Mouse (Mus musculus) hematopoietic stem cell, adult 5-6 weeks (primary cell): ENCODE data around the gene Ralgps1. TPM values are rescaled to one million over a fixed set of nuclear protein-coding genes. Genes with fewer than 3 reads are reported as not detected.

Experiments
- ATAC-seq, 2 experiments: fragments of 125-278 bp in 1 of 2; replicated peaks in 1 of 2; 2 replicates each; pipeline ENCODE4 v1.8.0; 2016 to 2017; ENCODE audit warnings: inconsistent platforms in 2 of 2, mild to moderate bottlenecking in 2 of 2, moderate number of reproducible peaks in 2 of 2, low read depth in 1 of 2, moderate TSS enrichment in 1 of 2; ENCODE audit not compliant: low FRiP score in 2 of 2, poor library complexity in 2 of 2, severe bottlenecking in 2 of 2, insufficient read depth in 1 of 2, low TSS enrichment in 1 of 2
- total RNA-seq: library from RNA; stranded (forward); fragments of 172-1452, 232-1000 nt; gene quantifications from 2 replicates; pipeline ENCODE4 v1.2.3, GENCODE M21; 2017

Gene Ralgps1
- total RNA-seq, 1 experiment from 2014 or later: 3.8 TPM

DNA sequence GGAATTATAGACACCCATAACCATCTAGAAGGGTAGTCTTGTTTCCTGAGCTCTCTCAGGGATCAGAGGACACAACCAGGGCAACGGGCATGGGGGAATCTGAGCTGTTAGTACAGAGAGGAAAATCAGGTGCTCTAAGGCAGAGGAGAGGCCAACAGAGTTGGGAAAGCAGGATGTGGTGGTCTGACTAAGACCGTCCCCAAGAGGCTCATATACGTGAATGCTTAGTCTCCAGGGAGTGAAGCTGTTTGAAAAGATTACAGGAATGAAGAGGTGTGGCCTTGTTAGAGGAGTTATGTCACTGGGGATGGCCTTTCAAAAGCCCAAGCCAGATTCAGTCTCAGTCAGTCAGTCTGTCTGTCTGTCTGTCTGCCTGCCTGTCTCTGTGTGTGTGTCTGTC, 64.7 kb downstream of the Ralgps1 start:
- no peak for ATAC-seq

DNA sequence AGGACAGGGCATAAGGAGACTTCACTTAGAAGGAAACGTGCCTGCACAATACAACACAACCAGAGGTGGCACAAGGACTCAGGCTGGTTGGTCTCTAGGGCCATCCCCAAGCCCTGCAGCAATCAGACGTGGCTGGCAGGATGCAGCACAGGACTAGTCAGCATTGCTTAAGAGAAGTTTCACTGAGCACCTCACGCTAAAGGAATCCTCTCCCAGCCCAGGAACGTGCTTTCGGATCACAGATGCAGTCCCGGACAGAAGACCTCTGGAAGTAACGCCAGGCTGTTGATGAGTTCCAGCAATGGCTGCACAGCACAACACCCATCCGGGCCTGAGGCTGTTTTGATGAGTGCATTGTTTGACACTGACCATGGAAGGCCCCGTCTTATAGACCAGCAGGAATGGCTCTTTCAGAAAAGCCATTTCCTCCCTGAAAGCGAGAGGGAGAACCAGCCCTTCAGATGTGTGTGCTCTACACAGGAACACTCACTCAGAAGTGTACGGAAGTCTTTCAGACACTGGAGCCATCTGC, 67.8 kb downstream of the Ralgps1 start:
- ATAC-seq: no peak

DNA sequence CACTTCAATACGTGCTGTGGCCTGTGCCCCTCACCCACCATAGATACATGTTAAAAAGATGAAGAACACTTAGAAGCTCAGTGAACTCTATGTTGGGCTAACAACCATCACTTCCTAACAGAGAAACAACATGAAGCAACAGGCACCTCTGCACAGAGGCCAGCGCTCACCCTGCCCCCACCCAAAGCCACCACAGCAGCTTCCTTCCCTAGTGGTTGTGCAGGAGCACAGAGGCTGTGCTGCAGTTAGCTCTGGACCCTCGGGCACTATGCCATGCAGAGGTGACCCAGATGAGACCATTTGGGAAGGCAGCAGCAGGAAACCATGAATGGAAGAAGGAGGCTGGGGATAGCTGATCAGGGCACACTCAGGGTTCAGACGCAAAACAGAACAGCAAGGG, 68.5 kb downstream of the Ralgps1 start:
- ATAC-seq: peak; percentile 82 to 92

DNA sequence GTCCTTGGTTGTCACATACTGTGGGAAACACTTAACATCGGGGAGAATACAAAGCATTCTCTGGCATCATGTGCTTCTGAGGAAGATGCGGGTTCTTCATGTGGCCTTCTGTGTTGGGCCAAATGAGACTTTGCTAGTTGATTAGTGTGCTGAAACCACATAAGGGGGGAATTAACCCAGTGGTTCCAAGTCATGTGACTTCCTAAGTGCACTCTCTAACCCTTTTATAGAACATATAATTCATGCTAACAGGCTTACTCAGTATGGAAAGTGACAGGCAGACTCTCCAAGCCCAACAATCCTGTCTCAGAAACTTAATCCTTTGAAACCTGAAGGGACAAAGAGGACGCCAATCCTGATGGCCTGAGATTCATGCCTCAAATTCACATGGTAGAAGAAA, 68.9 kb downstream of the Ralgps1 start:
- peak in 1 of 2 experiments; percentile 54; a peak in 3 of 4 replicates for ATAC-seq

DNA sequence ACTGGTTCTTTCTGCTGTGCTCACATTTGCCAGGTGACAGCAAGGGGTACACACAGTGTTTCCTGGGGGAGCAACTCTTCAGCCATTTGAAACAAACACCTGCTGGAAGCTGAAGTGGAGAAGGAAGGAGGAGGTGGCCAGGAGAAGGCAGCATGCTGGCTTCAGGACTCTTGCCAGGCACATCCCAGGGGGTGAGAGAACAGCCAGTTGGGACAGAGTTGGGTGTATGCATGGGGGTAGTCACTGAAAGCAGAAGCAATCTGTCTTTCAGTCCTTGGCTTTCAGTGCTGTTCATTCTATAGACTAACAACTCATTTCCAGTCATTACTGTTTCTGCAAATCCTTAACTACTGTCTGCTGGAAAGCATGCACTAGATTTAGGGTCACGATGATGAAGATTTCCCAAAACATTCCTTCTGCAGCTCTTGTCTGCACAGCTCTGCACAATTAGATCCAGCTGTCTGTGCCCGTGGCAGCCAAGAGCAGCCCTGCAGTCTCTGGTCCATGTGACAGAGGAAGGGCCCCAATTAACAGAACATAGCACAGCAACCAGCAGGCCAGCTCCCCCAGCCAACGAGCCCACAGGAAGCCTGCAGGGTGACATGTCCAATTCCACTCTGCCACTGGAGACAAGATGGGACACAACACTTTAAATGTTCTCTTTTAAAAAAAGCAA, 70.8 kb downstream of the Ralgps1 start:
- no peak for ATAC-seq

DNA sequence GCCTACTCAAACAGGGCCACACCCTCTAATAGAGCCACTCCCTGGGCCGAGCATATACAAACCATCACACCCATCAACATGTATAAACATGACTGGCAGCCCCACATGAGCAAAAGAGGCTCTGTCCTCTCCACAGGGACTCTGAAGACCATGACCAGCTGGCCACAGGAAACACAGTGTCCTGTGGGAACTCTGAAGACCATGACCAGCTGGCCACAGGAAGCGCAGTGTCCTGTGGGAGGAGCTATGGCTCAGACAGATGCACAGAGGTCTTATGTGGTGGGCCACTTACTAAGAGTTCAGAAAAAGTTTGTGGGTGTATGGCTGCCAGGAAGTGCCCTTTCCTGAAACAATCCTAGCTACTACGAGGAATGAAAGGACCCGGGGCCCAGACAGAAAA, 72.4 kb downstream of the Ralgps1 start:
- no peak for ATAC-seq

DNA sequence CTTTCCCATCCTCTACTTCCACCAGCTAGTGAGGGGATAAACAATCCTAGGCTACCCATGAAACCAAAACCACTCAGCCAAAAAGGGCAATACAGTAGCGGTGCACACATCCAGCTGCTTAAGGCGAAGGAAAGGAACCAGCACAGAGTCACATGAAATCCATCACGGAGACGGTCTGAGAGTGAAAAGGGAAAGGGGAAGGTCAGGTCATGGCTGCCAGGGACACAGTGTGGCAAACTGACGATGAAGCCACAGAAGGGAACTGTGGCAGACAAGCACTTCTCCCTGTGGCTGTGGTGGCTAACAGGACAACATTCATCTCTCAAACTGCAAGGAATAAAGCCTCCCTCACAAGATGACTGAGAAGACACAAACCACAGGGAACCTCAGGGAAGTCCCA, 76.2 kb downstream of the Ralgps1 start:
- ATAC-seq: peak in 1 of 2 experiments; percentile 25; a peak in 1 of 4 replicates

DNA sequence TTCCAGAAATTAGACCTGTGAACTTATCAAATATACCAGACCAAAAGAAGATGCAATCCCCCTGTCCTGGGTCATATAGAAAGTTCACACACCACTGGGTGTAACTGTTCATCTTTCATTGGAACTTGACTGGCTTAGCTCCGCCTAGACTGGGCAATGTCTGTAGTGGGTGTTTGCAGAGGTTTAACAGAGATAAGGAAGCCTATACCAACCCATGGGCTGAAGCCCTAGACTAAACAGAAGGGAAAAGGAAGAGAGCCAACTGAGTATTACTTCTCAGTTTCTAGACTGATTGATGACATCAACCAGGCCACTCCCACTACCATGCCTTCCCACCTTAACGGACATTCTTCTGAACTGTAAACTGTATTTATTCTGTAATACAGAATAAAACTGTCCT, 79.2 kb downstream of the Ralgps1 start:
- ATAC-seq: peak in 1 of 2 experiments; percentile 46; a peak in 1 of 4 replicates

DNA sequence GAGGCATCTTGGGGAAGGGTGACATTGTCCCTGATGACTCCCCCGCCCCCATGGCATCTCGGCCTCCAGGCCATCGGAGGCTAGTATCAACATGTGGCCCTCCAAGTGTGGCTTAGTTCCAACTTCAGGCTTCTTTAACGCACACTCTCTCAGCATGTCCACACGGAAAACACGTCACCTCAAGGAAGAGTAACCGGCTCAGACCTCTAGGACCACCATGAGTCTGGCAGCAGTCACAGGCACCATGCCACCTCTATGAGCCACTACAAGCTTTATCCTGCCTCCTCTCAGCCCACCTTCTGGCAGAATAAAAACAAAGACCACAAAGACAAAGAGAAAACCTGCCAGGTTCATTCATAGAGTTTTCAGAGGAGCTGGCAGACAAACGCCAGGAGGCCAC, 80.8 kb downstream of the Ralgps1 start:
- no peak for ATAC-seq

DNA sequence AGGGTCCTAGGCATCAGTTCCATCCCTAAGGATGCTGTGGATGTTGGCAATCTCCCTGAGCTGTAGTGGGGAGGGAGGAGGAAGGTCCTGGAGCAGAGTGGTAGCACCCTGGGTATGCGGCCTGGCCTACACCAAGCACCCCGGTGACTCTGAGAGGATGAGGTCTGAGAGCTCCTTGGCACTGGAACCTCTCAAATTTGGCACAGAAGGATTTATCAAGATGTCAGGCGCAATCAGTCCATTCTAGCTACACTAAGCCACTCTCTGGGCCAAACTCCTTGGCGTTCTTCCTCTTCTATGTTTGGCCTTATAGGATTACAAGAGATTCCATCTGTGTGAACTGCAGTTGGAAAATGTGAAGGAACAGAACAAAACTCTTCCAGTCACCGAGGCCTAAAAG, 82.4 kb downstream of the Ralgps1 start:
- ATAC-seq: no peak

DNA sequence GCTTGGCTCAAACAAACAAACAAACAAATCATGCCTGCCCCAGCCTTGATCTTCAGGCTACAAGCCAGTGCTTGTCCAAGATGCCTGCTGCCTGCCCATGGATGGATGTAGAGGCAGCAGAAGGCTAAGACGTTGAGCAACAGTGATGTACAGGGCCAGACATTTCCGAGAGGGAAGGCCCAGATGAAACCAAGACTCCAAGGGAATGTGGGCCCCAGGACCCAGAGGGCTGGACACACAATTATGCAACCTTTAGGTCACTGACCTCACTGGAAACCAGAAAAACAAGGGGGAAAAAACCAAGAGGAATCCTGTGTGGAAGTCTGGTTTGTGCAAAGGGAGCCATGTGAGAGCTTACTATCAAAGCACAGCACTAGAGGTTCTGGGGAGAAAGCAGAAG, 87.6 kb downstream of the Ralgps1 start:
- ATAC-seq: no peak

DNA sequence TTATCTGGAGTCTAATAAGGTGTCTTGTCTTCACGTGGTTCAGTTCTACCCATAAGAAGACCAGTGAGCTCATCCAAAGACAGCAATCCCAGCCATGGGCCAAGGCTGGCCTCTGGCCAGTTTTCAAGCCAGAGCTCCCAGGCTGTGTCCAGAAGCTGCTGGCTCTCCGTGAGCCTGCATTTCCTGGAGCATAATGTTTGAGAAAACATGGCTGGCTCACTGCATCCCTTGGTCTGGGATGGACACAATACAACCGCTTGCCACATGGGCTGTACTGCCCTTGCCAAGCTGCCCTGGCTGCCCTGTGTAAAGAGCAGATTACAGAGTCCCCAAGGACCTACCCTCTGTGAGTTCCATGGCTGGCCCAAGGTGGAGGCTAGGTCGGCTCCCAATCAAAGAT, 88.4 kb downstream of the Ralgps1 start:
- ATAC-seq: no peak

DNA sequence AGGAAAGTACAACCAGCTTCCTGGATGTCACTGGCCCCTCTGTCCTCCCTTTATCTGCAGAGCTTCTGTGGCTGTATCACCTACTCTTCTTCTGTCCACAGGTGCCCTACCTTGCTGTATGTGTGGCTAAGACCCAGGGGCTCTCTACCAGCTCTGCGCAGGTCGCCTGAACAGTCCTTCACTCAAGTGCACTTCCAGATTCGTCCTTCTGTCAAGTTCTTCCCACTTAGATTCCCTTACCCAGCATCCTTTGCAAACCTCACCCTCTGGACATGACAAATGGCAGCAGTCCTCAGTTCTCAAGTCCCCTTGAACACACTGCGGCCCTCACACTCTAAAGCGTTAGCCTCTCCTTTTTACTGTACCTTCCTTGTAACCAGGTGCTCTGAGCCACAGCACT, 89.5 kb downstream of the Ralgps1 start:
- ATAC-seq: no peak

DNA sequence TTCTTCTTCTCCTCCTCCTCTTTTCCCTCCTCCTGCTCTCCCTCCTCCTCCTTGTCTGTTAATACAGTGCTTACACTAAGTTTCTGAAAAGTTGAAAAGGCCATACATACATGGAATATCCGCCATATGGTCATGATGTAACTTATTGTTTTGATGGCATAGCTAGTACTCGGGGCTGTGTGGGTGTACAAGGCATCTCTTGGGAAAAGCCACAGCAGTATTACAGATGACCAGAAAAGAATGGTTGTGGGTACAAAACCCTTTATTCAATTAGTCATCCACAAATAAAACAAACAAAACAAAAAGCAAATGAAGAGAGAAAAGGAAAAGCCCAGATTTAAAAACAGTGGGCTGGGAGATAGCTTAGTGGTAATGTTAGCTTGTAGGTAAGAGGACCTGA, 90.8 kb downstream of the Ralgps1 start:
- no peak for ATAC-seq

DNA sequence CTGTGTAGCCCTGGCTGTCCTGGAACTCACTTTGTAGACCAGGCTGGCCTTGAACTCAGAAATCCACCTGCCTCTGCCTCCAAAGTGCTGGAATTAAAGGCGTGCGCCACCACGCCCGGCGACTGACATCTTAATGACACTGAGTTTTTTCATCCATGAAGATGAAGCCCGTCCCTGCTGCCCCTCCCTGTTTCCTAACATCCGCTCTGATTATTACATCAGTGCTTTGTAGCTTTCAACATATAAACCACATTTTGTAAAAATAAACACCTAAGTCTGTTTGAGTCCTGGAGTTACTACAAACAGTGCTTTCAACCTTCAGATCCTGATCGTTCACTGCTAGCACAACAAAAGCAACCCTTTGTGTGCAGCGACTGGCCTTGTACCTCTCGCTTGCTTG, 91.5 kb downstream of the Ralgps1 start:
- peak; percentile 4 to 36; a peak in 1 of 4 replicates for ATAC-seq

DNA sequence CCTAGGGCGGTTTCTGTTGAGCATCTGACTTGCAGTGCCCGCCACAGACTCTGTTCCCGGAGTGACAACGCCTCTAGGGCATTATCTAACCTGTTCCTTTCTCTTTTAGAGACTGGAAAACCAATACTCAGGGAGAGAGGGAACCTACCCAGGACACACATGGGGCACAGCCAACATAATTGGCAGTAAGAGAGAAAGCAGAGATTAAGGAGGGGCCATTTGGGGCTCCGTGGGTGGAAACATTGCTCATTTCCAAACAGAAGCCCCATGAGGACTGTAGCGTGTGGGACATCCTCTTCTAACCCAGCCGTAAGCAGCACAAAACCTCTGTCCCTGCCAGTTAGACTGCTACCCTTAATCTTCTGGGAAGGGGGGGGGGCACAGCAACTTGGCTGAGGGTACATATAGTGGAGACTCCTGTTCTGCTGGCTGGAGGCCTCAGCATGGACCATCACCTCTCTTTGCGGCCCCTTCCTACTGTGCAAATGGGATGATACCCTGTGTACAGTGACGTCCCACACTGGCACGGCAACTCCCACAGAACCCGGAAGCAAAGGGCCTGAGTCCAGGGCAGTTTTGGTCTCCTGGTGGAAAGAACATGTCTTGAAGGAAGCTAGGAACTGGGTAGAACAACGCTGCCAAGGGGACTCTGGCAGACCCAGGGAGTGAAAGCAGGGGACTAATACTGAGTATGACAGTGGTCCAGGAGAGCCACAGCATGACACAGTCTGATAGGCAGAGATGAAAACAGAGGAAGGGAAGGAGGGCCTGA, 96.4 kb downstream of the Ralgps1 start:
- no peak for ATAC-seq

DNA sequence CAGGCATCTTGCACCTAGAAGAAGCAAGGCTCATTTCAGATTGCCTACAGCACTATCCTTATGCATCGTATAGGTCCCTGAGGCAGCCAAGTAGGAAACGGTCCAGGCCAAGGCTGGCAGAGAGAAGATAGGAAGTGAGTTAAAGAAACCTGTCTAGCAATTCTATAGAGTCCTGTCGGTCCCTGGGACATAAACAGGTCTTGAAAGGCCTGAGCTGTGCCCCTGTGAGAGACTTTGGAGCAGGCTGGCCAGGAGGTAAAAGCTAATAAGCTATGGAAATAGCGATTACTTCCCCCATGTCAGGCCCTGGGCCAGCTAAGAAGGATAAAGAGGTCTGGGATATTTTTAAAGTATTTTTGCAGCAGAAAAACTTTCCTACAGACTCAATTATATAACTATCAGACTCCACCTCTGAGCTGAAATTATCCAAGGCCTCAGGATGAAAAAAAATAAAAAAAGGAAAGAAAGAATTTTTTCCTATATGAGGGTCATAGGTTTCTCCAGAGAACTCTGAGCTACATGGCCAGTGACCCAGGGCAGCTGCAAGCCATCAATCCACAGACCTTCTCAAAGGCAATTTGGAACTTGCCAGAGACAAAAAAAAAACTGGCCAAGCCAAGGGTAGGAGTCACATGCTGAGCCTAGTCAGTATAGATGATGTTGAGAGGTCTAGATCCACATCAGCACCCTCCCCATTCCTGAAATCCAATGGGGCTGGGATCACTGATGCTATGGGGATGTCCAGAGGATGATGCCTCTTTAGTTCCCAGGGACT, 98.4 kb downstream of the Ralgps1 start:
- ATAC-seq: no peak

DNA sequence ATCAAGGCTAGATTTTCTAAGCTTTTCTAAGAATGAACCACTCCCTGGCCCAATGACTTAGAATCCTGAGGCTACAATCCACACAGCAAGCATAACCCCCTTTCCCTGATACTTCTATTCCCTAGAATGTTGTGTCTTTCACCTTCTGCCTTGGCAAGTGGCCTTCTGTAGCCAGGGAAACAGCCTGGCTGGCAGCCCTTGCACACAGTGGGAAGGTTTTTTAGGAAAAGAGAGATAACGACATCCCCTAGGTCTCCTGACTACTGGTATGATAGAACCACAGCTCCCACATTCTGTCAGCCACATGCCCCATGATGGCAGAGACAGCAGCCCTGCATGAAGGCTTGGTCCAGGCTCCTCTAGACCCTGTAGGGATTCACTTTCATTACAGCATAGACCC, 99.8 kb downstream of the Ralgps1 start:
- no peak for ATAC-seq
